Mouse (Mus musculus) bone marrow macrophage, adult 2 months (primary cell): ENCODE measurements around the gene Ncan. TPM values are rescaled to one million over a fixed set of nuclear protein-coding genes. Genes with fewer than 3 reads are reported as not detected.

ENCODE experiments used
- H3K27ac ChIP-seq: 2 replicates; pipeline ENCODE4 v1.5.1; 2012; ENCODE audit warnings: low read depth, low read length; ENCODE audit not compliant: insufficient read depth
- H3K4me1 ChIP-seq: 2 replicates; pipeline ENCODE4 v1.6.1; 2012; ENCODE audit warnings: low read length; ENCODE audit not compliant: control insufficient read depth, insufficient read depth
- H3K4me3 ChIP-seq: 2 replicates; pipeline ENCODE4 v1.5.1; 2012; ENCODE audit warnings: mild to moderate bottlenecking, low read length, moderate library complexity; ENCODE audit not compliant: insufficient read depth
- CTCF ChIP-seq: IDR thresholded peaks from 2 replicates; pipeline ENCODE4 v1.5.1; 2012; ENCODE audit warnings: low read depth, mild to moderate bottlenecking, low read length, moderate library complexity
- POLR2A ChIP-seq: IDR thresholded peaks from 2 replicates; pipeline ENCODE4 v1.6.1; 2012; ENCODE audit warnings: mild to moderate bottlenecking, low read depth, low read length, borderline replicate concordance
- polyA plus RNA-seq: library from polyadenylated mRNA; stranded (reverse); fragments of >200 nt; gene quantifications from 2 replicates; pipeline ENCODE4 v1.2.4, GENCODE M21; 2012; ENCODE audit not compliant: missing spikeins, insufficient read depth, insufficient read length

Gene Ncan
- polyA plus RNA-seq, 1 experiment: not detected

DNA sequence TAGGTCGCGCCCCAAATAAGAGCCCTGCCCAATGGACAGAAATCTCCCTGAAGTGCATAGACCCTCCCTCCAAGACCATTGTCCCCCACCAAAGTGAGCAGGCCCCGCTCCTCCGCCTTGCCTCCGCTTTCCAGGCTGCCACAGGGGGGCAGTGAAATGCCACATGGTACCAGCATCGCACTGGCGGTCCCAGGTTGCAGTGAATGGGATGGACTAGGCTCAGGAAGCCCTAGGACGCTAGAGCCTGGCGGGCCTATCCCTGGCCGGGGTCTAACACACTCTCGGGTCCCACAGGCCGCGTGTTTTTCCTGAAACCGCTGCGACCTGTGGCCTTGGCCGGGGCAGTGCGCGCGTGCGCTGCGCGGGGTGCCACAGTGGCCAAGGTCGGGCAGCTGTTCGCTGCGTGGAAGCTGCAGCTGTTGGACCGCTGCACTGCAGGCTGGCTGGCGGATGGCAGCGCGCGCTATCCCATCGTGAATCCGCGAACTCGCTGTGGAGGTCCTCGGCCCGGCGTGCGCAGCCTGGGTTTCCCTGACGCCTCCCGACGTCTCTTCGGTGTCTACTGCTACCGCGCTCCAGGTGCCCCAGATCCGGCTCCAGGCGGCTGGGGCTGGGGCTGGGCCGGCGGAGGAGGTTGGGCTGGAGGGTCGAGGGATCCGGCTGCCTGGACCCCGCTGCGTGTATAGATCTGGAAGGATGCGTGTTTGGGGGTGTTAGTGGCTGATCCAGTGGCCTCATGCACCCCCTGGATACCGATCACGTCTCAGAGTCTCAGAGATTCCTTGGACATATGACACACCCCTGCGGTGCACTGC is 32.6 kb downstream of the Ncan start:
- peaks cover 2% of the 10 kb centered on the region for H3K4me1 ChIP-seq
- no peak overlapping the region for H3K4me3 ChIP-seq
- no peak overlapping the region for H3K27ac ChIP-seq
- TF ChIP-seq POLR2A (no peak), CTCF (0 out of 2 replicates have a peak, but pooled peaks have one; percentile 12)

DNA sequence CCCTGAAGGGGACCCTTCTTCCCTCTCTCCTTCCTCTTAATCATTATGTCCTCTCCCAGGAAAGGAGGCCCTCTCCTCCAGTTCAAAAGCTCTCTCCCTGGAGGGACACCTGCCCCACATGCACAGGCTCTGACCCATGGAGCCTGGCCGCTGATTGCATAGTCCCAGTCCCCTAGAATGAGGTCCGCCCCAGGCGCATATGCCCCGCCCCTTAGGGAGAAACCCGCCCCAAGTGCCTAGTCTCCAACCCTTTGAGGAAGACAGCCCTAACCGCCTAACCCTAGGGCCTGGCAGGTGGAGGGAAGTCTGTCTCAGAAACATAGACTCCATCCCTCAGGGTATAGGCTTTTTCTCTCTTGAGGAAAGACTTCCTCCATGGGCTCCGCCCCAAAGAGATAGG is 33.4 kb downstream of the Ncan start:
- Histone ChIP-seq H3K27ac (no peak overlapping the region), H3K4me1 (peaks cover 3% of the 10 kb centered on the region), H3K4me3 (no peak overlapping the region)
- TF ChIP-seq CTCF: no peak
- TF ChIP-seq POLR2A: no peak

DNA sequence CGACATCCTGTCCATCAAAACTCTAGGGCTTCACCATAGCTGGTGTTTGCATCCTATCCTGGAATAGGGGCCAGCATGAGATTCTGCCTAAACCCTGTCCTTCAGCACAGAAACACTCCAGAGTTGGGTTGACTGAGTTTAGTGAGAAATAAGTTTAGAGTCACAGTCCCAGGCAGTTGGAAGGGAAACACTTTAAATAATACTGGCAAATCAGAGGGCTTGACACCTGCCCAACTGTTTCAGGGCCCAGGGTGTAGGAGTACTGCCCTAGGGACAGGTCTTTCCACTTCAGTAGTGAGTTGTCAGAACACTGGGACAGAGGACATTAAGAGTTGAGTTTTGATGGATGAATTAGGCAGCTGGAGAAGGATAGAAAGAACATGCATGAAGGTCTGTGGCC is 34.5 kb downstream of the Ncan start:
- Histone ChIP-seq H3K27ac (no peak overlapping the region), H3K4me1 (peaks cover 3% of the 10 kb centered on the region), H3K4me3 (no peak overlapping the region)
- TF ChIP-seq CTCF: no peak
- no peak for TF ChIP-seq POLR2A

DNA sequence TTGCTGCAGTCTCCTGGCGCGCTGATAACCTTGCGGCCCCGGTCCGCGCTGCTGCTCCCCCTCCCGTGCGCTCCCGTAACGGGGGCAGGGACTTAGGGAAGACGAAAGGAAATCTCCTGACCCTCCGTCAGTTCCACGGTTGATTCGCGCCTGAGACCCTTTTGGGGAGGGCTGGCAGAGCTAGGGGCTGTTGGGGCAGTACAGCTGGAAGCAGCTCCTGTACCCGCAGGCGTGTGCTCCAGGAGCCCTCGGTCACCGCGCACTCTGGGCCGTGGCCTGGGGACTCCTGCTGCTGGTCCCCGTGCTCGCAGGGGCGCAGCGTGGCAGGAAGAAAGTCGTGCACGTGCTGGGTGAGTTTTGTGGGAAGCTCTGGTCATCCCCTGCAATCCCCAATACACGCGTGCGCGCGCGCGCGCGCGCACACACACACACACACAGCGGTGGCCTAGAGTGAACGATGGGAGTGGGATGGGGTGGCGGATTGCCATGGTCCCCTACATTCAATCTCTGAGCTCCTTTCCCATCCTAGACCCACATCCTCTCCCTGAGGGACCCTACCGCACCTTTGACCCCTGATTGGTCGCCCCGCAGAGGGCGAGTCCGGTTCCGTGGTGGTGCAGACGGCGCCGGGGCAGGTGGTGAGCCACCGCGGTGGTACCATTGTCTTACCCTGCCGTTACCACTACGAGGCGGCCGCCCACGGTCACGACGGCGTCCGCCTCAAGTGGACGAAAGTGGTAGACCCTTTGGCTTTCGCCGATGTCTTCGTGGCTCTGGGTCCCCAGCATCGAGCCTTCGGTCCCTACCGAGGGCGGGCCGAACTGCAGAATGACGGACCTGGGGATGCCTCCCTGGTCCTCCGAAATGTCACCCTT is 36.2 kb downstream of the Ncan start:
- Histone ChIP-seq H3K4me3 (peak overlapping the region; percentile 59), H3K27ac (no peak overlapping the region), H3K4me1 (peaks cover 3% of the 10 kb centered on the region)
- TF ChIP-seq POLR2A (no peak), CTCF (no peak)

DNA sequence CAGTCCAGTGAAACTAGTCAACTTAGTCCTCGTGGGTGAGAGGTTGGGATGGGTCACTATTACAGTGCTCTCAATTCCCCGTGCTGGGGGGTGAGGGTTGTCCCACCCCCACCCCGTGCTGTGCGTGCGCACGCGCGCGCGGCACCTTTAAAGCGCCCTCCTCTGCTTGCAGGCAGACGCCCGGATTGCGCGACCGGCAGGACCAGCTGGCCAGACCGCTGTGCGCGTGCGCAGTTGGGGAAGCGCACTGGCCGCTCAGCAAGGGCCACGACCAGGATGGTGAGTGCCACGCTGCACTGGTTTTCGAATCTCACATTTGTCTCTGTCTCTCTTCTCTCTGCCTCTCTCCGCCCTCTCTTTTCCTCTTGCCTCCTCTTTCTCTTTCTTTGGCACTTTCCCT is 37.4 kb downstream of the Ncan start, which contains the start of gene Hapln4:
TSS of gene Hapln4 (plus strand) at position 173 of the 400 bp plus-strand sequence.
- H3K27ac ChIP-seq: no peak within 1 kb of the TSS
- H3K4me3 ChIP-seq: peak within 1 kb of the TSS; percentile 59
- H3K4me1 ChIP-seq: peaks cover 3% of the 10 kb centered on the region
- TF ChIP-seq POLR2A (no peak), CTCF (no peak)

DNA sequence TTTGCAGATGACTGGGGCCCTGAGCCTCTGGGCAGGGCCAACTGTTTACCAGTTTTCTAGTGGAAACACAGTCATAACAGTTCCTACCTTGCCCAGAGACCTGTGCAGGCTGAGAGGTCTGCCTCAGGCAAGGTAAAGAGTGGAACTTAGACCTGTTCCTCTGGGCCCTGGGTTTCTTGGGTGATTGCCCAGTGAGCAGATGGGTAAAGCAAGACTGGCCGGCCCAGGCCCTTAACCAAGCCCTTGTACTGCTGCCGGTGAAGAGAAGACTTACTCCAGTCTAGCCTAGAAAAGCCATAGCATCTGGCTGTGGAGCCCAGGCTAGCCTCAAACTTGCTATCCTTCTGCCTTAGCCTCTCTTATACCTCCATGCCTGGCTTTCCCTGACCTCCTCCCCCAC is 38.7 kb downstream of the Ncan start:
- TF ChIP-seq POLR2A (no peak), CTCF (no peak)
- Histone ChIP-seq H3K27ac (no peak overlapping the region), H3K4me1 (peaks cover 3% of the 10 kb centered on the region), H3K4me3 (no peak overlapping the region)

DNA sequence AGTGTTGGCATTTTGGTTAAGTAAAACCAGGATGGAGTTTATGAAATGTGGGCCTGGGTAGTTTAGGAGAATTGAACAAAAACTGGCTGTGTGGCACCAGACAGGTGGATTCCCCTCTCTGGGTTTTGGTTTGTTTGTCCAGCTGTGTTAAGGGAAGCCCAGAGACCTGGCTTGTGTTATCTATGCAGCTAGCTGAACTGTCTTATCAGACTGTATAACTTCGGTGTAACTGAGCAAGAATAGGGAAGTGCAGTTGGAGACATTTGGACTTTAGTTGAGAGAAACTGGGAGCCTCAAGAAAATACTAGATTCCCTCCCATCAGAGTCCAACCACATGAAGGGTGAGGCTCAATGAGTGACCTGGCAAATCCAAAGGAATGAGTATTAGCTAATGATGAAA is 47.0 kb downstream of the Ncan start:
- H3K4me3 ChIP-seq: no peak overlapping the region
- H3K4me1 ChIP-seq: no peaks in the 10 kb centered on the region
- no peak overlapping the region for H3K27ac ChIP-seq
- no peak for TF ChIP-seq POLR2A
- no peak for TF ChIP-seq CTCF

DNA sequence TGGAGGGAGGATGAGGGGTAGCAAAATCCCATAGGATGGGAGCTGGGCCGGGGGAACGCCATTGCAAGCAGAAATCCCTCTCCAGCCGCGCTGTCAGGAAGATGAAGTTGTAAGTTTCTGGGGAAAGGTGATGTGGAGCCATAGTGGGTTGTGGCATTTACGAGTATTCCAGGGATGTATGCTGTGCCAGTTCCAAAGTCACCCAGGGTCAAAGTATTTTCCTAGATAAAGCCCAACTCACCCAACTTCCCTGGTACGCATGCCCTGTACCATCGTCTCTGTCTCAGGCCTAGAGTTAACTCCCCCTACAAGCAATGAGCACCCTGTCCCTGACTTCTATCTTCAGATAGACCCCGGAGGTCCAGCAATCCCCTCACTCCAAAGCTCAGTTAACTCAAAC is 47.6 kb downstream of the Ncan start:
- no peaks in the 10 kb centered on the region for H3K4me1 ChIP-seq
- H3K4me3 ChIP-seq: no peak overlapping the region
- TF ChIP-seq POLR2A: no peak
- H3K27ac ChIP-seq: no peak overlapping the region

DNA sequence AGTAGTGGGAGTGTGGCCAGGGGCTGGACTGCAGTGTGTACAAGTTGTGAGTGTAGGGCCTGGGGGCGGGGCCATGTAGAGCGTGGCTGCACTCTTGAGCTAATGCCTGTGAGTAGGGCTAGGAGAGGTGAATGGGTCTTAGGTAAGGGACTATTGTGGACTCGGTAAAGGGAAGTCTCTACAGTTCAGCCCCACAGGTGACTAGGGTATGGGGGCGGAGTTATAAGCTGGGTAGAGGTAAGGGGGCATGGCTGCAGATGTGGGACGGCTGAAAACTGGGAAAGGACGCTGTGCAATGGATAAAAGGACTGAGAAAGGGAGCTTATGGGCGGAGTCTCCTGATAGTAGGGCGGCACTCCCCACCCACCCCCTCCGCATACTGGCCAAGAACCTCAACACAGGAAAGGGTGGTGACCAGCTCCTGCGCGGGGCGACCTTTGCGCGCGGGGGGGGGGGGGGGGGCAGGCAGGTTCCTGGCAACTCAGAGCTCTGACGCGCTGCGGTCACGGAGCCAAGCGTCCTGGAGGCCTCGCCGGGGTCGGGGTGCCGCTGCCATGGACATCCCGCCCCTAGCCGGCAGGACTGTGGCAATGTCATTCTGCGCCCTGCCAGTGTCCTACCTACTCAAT is 48.1 kb downstream of the Ncan start, which contains the start of gene Tm6sf2:
TSS of gene Tm6sf2 (plus strand) at position 484 of the 629 bp plus-strand sequence.
- no peak for TF ChIP-seq POLR2A
- TF ChIP-seq CTCF: no peak
- Histone ChIP-seq H3K27ac (no peak within 1 kb of the TSS), H3K4me1 (no peaks in the 10 kb centered on the region), H3K4me3 (no peak within 1 kb of the TSS)
